Mouse (Mus musculus) stomach, embryonic 15.5 days (tissue): ENCODE data around the gene Neto2. TPM values are rescaled to one million over a fixed set of nuclear protein-coding genes. Genes with fewer than 3 reads are reported as not detected.
"Not testable (repeated sequence)": the region's sequence is repeated elsewhere in the genome, so short reads cannot be mapped to it uniquely, and the experiment has no call there.

Source experiments
- ATAC-seq: fragments of 200-750 bp; cut with Nextera tagmentation; 2 replicates; pipeline ENCODE4 v1.8.0; 2017; ENCODE audit warnings: low read depth, moderate number of reproducible peaks, moderate TSS enrichment; ENCODE audit not compliant: insufficient read depth, low FRiP score
- H3K27ac ChIP-seq: fragments of 300-500 bp; sonication (generic); 2 replicates; pipeline ENCODE4 v1.5.1; 2015; ENCODE audit warnings: mild to moderate bottlenecking, inconsistent platforms
- H3K27me3 ChIP-seq: fragments of 300-500 bp; sonication (generic); replicated peaks from 2 replicates; pipeline ENCODE4 v1.6.1; 2015; ENCODE audit warnings: inconsistent platforms
- H3K36me3 ChIP-seq: fragments of 300-500 bp; sonication (generic); 2 replicates; pipeline ENCODE4 v1.6.1; 2015; ENCODE audit warnings: inconsistent platforms
- H3K4me1 ChIP-seq: fragments of 300-500 bp; sonication (generic); 2 replicates; pipeline ENCODE4 v1.6.1; 2015; ENCODE audit warnings: inconsistent platforms
- H3K4me2 ChIP-seq: fragments of 300-500 bp; sonication (generic); 2 replicates; pipeline ENCODE4 v1.6.1; 2015; ENCODE audit warnings: mild to moderate bottlenecking, inconsistent platforms
- H3K4me3 ChIP-seq: fragments of 300-500 bp; sonication (generic); replicated peaks from 2 replicates; pipeline ENCODE4 v1.5.1; 2015; ENCODE audit warnings: inconsistent platforms
- H3K9ac ChIP-seq: fragments of 300-500 bp; sonication (generic); 2 replicates; pipeline ENCODE4 v1.6.1; 2015; ENCODE audit warnings: inconsistent platforms
- H3K9me3 ChIP-seq: fragments of 300-500 bp; sonication (generic); 2 replicates; pipeline ENCODE4 v1.6.1; 2016; ENCODE audit warnings: inconsistent platforms
- WGBS: fragments of 180-500 bp; shearing (Covaris S2); methylation state at CpG from one replicate; pipeline ENCODE4 v1.1.7; 2015; 5-methylcytosine and 5-hydroxymethylcytosine counted together
- polyA plus RNA-seq: library from polyadenylated mRNA; unstranded; fragments of >200 nt; fragmentation: Nextera tagmentation; extraction: Ambion mirVana; gene quantifications from 2 replicates; pipeline ENCODE4 v1.2.1, GENCODE M21; 2015

Neto2 gene
- polyA plus RNA-seq, 1 experiment from 2014 or later, result 6.0 TPM

DNA sequence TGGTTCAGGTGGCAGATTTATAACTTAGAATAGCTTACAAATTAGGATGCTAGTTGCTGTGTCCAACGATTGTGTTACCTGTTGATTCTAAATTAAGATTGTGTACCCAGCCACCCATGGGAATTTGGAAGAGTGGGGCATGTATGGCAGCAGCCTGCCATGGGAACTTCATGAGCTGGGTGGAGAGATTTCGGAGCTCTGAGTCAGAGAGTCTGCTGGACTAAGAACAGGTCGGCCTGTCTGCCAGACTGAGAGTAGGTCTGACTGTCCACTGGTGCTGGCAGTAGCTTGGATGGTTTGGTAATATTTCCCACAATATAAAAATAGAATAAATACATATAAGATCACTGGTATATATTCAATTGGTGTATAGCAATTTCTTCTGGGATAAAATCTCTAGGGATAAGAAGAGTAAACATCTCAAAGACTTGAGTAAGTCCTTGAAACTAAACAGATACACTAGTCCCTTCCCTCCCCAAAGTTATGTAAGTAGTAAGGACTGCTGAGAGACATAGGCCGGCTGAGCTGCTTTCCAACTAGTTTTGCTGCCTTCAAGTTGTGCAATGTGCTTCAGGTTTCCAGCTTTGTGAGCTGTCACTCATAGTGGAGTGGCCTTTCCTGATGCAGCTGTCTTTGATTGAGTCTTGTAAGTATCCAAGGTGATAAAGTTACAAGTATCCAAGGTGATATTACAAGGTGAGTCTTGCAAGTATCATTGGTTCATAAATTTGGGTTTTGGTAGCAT lies 55.6 kb downstream of the Neto2 start:
- Histone ChIP-seq H3K4me1 (no peaks in the 10 kb centered on the region), H3K9me3 (no peaks in the 10 kb centered on the region), H3K27ac (no peak overlapping the region), H3K36me3 (no peaks in the 10 kb centered on the region), H3K4me3 (no peak overlapping the region), H3K4me2 (no peak overlapping the region), H3K27me3 (no peaks in the 10 kb centered on the region), H3K9ac (no peak overlapping the region)
- WGBS, result 87% methylated on average over 4 of the region's 4 CpGs
- ATAC-seq, result no peak

DNA sequence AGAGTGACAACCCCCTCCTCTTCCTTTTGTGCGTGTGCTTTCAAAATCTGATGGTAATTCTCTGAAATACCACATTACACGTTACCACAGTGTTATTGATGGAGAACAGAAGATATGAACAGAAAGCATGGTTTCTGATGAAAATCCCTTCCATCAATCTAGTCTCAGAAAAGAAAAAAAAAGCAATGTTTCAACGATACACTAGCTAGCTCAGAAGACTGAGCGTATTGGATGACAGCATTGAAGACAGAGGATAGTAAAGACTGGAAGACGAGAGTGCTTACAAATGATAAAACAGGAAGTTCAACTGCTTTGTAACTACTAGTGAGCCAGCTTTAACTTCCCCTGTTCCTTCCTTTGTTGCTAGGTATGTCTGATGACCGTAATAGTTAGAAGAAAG lies 76.3 kb downstream of the Neto2 start:
- no peak for ATAC-seq
- no peaks in the 10 kb centered on the region for H3K9me3 ChIP-seq
- H3K27me3 ChIP-seq, result no peaks in the 10 kb centered on the region
- no peak overlapping the region for H3K27ac ChIP-seq
- H3K4me3 ChIP-seq, result no peak overlapping the region
- no peaks in the 10 kb centered on the region for H3K4me1 ChIP-seq
- H3K4me2 ChIP-seq, result no peak overlapping the region
- 83% methylated on average over 6 of the region's 6 CpGs for WGBS
- no peak overlapping the region for H3K9ac ChIP-seq
- H3K36me3 ChIP-seq, result no peaks in the 10 kb centered on the region

DNA sequence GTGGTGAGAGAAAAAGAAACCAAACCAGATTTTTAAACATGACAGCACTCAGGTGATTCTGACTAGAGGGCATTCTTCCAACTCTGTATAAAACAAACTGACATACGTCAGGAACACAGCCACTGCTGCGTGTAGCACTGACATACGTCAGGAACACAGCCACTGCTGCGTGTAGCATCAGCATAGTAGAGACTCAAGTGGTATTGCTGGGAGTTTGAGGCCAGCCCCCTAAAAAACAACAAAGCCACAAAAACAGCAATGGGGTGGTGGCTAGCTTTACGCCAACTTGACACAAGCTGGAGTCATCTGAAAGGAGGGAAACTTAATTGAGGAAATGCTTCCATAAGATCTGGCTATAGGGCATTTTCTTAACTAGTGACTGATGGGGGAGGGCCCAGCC lies 77.5 kb downstream of the Neto2 start:
- Histone ChIP-seq H3K27me3 (no peaks in the 10 kb centered on the region), H3K4me2 (no peak overlapping the region), H3K27ac (no peak overlapping the region), H3K4me1 (no peaks in the 10 kb centered on the region), H3K9ac (no peak overlapping the region), H3K9me3 (no peaks in the 10 kb centered on the region), H3K36me3 (no peaks in the 10 kb centered on the region), H3K4me3 (no peak overlapping the region)
- no peak for ATAC-seq
- 83% methylated on average over 5 of the region's 5 CpGs for WGBS

DNA sequence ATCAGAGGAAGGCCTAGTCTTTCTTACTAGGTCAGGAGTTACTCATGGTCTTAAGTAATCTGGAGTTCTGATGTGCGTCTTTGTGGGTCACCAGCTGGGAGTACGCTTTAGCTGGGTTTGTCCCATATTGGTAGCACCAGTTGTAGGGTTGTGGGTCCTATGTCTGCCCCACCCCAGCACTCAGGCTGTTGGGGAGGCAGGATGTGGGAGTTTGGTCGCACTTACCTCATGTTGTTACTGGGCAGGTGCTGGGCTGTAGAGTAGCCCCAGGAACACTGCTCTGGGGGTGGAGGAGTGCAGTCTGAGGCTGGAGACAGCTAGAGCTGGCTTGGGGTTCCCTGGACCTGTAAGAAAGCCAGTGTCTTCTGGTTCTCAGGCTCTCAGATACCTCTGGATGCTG lies 81.9 kb downstream of the Neto2 start:
- Histone ChIP-seq H3K9me3 (no peaks in the 10 kb centered on the region), H3K4me1 (no peaks in the 10 kb centered on the region), H3K9ac (no peak overlapping the region), H3K27ac (no peak overlapping the region), H3K36me3 (no peaks in the 10 kb centered on the region), H3K4me3 (no peak overlapping the region), H3K4me2 (no peak overlapping the region), H3K27me3 (no peaks in the 10 kb centered on the region)
- 88% methylated on average over 3 of the region's 3 CpGs for WGBS
- ATAC-seq, result no peak

DNA sequence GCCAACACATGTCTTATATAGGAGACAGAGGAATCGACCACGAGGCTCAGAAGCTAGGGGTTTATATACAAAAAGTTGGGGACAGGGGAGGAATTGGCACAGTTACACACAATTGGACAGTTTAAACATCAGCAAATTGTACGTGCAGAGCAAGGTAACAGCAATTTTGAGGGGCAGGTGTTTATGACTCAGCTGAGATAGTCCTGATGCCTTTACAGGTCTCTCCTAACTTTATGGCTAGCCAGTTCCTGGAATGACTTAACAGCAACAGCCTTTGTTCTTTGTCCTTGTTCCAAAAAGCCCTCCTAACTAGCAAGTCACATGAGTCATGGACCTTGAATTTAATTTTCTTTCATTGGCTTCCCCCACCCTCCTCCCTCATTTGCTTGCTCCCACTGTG lies 83.6 kb downstream of the Neto2 start:
- not testable (repeated sequence) for H3K36me3 ChIP-seq, H3K4me2 ChIP-seq, H3K9ac ChIP-seq, H3K4me1 ChIP-seq, H3K27me3 ChIP-seq, ATAC-seq, H3K9me3 ChIP-seq, H3K4me3 ChIP-seq, H3K27ac ChIP-seq
- 77% methylated on average over 3 of the region's 3 CpGs for WGBS

DNA sequence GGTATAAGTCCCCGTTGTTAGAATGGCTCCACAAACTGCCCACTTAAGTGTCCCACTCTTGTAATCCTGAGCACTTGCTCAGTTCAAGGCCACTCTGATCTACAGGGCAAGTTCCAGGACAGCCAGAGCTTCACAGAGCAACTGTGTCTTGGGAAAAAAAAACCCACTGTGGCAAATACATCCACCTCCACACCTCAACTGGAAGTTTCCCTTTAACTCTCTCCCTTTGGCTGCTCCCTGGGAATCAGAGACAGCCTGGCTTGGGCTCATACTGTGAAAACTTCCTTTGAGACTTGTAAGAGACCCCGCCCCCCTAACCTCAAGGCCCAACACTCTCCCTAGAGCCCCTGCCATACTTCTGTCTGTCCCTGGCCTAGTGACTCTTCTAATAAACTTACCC lies 91.9 kb downstream of the Neto2 start:
- no peak overlapping the region for H3K9ac ChIP-seq
- H3K27me3 ChIP-seq, result no peaks in the 10 kb centered on the region
- no peak overlapping the region for H3K4me3 ChIP-seq
- 77% methylated on average over 2 of the region's 2 CpGs for WGBS
- H3K27ac ChIP-seq, result no peak overlapping the region
- no peaks in the 10 kb centered on the region for H3K36me3 ChIP-seq
- no peaks in the 10 kb centered on the region for H3K4me1 ChIP-seq
- no peak overlapping the region for H3K4me2 ChIP-seq
- no peaks in the 10 kb centered on the region for H3K9me3 ChIP-seq
- no peak for ATAC-seq

DNA sequence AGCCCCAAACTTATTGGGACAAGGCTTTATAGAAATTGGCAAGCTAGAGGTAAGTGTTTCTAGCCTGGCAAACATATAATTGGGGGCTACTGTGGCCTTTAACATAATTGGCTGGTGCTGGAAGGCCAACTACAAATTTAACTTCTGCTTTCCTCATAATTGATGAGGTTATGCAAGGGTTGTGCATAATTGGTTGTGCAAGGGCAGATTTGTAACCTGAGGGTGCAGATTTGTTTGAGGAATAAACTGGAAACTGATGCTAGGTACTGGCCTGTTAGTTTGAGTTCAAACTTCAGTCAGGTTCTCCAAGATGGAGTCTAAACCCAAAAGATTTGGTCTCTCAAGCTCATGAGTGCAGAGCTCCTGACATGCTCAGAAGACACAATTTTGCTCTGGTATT lies 92.9 kb downstream of the Neto2 start:
- Histone ChIP-seq H3K4me3 (no peak overlapping the region), H3K9me3 (no peaks in the 10 kb centered on the region), H3K36me3 (no peaks in the 10 kb centered on the region), H3K4me2 (no peak overlapping the region), H3K27me3 (no peaks in the 10 kb centered on the region), H3K4me1 (no peaks in the 10 kb centered on the region), H3K27ac (no peak overlapping the region), H3K9ac (no peak overlapping the region)
- ATAC-seq, result no peak

DNA sequence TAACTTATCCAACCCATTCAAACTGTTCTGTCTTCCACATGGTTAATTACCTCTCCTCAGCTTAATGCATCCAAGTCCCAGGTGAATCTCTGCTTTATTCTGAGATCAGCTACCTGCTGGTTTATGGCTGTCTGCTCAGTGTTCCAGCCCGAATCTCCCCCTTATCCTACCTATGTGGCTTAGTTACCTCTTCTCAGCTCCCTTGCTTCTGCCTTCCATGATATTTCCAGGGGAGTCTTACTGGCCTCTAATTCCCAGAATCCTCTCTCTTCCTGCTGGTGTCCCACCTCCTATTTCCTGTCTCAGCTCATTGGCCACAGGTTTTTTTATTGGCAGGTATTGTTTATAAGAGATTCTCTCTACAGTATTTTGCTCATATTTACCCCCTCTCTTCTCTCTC lies 93.8 kb downstream of the Neto2 start:
- Histone ChIP-seq H3K9me3 (no peaks in the 10 kb centered on the region), H3K27ac (no peak overlapping the region), H3K4me1 (no peaks in the 10 kb centered on the region), H3K27me3 (no peaks in the 10 kb centered on the region), H3K9ac (no peak overlapping the region), H3K4me3 (no peak overlapping the region), H3K36me3 (no peaks in the 10 kb centered on the region), H3K4me2 (no peak overlapping the region)
- WGBS, result 83% methylated on average over 1 of the region's 1 CpGs
- ATAC-seq, result no peak

DNA sequence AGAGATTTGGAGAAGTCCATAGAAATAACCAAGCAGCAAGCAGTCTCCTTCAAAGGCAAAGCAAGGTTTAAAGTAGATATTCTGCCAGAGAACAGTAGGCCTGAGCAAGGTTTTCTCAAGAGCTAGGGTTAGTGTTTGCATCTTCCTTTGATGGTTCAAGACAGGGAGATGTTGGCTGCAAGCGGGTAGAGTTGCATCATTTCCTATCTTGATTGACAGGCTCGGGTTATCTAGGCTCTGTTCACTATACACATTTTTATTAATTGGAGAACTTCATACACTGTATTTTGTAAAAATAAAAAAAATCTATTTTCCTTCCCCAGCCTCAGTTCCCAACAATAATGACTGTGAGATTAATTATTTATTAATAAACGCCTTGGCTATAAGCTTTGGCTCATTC lies 94.2 kb downstream of the Neto2 start:
- Histone ChIP-seq H3K27ac (no peak overlapping the region), H3K27me3 (no peaks in the 10 kb centered on the region), H3K9ac (no peak overlapping the region), H3K9me3 (no peaks in the 10 kb centered on the region), H3K36me3 (no peaks in the 10 kb centered on the region), H3K4me3 (no peak overlapping the region), H3K4me2 (no peak overlapping the region), H3K4me1 (no peaks in the 10 kb centered on the region)
- no peak for ATAC-seq
- 79% methylated on average over 3 of the region's 3 CpGs for WGBS

DNA sequence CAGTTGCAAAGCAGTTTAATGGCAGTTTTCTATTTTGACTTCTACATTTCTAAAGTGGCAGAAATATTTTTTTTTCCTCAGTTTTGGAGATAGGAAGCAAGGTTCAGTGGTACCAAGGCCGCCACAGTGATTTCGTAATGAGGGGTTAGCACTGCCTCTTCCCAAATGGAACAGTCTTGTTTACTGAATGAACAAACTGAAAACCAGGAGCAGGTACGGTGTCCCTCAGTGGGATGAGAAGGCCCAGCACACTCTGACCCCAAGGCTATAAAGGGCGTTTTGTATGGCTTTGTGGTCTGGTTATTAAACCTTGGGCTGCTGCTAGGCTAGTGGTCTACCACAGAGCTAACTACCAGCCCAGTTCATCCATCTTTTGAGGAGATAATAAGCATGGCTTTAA lies 96.5 kb downstream of the Neto2 start:
- 80% methylated on average over 4 of the region's 4 CpGs for WGBS

DNA sequence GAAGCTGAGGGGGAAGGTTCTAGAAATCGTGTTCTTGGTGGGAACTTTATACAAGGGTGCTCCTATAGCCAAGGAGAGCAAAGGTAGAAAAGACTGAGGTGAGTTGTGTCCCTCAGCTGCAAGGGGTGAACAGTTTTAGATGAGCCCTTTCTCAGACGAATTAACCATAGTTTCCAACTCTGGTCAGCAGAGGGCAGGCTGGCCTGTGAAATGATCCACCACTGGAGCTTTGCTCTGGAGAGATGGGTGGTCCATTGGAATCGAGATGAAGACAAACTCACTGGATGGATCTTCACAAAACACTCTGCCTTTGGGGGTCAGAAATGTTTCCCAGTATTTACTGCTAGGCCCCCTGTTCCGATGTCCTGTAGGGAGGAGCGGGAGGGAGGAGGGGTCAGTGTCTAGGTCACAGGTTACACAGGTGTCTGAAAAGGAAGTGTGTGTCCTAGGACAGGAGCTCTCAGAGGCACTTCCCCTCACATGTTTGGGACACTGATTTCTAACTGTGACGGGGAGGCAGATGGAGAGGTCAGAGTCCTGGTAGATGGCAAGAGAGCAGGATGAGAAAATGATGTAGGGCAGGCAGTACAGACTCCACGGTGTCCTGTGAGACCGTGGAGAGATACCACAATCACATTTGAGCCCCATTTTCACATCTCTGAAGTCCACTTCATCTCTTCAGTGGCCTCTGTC lies 97.4 kb downstream of the Neto2 start:
- Histone ChIP-seq H3K36me3 (no peaks in the 10 kb centered on the region), H3K4me2 (no peak overlapping the region), H3K27ac (no peak overlapping the region), H3K27me3 (no peaks in the 10 kb centered on the region), H3K4me1 (no peaks in the 10 kb centered on the region), H3K9ac (no peak overlapping the region), H3K4me3 (no peak overlapping the region), H3K9me3 (no peaks in the 10 kb centered on the region)
- no peak for ATAC-seq
- 36% methylated on average over 8 of the region's 8 CpGs for WGBS

More for the DNA sequence above, 96.5 kb downstream of the Neto2 start:
- no peaks in the 10 kb centered on the region for H3K4me1 ChIP-seq
- H3K4me3 ChIP-seq, result no peak overlapping the region
- no peak overlapping the region for H3K4me2 ChIP-seq
- ATAC-seq, result no peak
- no peak overlapping the region for H3K9ac ChIP-seq
- no peaks in the 10 kb centered on the region for H3K36me3 ChIP-seq
- H3K9me3 ChIP-seq, result no peaks in the 10 kb centered on the region
- H3K27ac ChIP-seq, result no peak overlapping the region
- no peaks in the 10 kb centered on the region for H3K27me3 ChIP-seq

DNA sequence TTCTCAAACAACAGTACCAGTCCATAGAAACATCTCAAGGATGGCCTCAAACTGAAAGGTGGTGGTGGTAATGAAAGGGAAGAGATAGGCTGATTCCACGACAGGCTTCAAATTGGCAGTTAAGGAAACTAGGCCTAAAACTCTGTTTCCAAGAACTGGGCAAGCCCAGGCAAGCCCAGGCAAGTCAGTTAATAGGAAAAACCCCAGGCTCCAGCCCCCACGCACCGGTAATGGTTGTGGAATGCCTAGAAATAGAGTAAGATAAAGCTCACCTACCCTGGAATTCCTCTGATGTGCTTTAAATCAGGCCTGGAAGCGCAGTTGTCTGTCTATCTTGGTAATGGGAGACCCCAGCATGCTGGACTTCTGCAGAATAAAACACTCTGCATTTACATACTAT lies 98.0 kb downstream of the Neto2 start:
- Histone ChIP-seq H3K9ac (no peak overlapping the region), H3K4me3 (no peak overlapping the region), H3K4me1 (no peaks in the 10 kb centered on the region), H3K4me2 (no peak overlapping the region), H3K36me3 (no peaks in the 10 kb centered on the region), H3K9me3 (no peaks in the 10 kb centered on the region), H3K27me3 (no peaks in the 10 kb centered on the region), H3K27ac (no peak overlapping the region)
- ATAC-seq, result no peak
- 82% methylated on average over 4 of the region's 4 CpGs for WGBS
